Mouse (Mus musculus) heart, embryonic 12.5 days (tissue): Measurements from ENCODE around the gene Hist1h2ag. TPM values are rescaled to one million over a fixed set of nuclear protein-coding genes. Genes with fewer than 3 reads are reported as not detected.

Source experiments
- ATAC-seq: fragments of 200-750 bp; cut with Nextera tagmentation; 2 replicates; pipeline ENCODE4 v1.8.0; 2017; ENCODE audit warnings: moderate TSS enrichment, moderate library complexity; ENCODE audit not compliant: insufficient number of reproducible peaks, low FRiP score
- H3K27ac ChIP-seq: fragments of 300-500 bp; sonication (generic); 2 replicates; pipeline ENCODE4 v1.5.1; 2016; ENCODE audit warnings: mild to moderate bottlenecking, moderate library complexity; ENCODE audit not compliant: poor library complexity, severe bottlenecking
- H3K27me3 ChIP-seq: fragments of 300-500 bp; sonication (generic); replicated peaks from 2 replicates; pipeline ENCODE4 v1.6.1; 2016; ENCODE audit warnings: mild to moderate bottlenecking, moderate library complexity
- H3K36me3 ChIP-seq: fragments of 300-500 bp; sonication (generic); 2 replicates; pipeline ENCODE4 v1.6.1; 2016; ENCODE audit warnings: mild to moderate bottlenecking, moderate library complexity
- H3K4me1 ChIP-seq: fragments of 300-500 bp; sonication (generic); replicated peaks from 2 replicates; pipeline ENCODE4 v1.6.1; 2016; ENCODE audit warnings: mild to moderate bottlenecking
- H3K4me2 ChIP-seq: fragments of 300-500 bp; sonication (generic); 2 replicates; pipeline ENCODE4 v1.6.1; 2016; ENCODE audit warnings: mild to moderate bottlenecking, moderate library complexity
- H3K4me3 ChIP-seq: fragments of 300-500 bp; sonication (generic); 2 replicates; pipeline ENCODE4 v1.5.1; 2016; ENCODE audit warnings: mild to moderate bottlenecking
- H3K9ac ChIP-seq: fragments of 300-500 bp; sonication (generic); 2 replicates; pipeline ENCODE4 v1.6.1; 2016; ENCODE audit warnings: mild to moderate bottlenecking, moderate library complexity
- H3K9me3 ChIP-seq: fragments of 300-500 bp; sonication (generic); replicated peaks from 2 replicates; pipeline ENCODE4 v1.6.1; 2016; ENCODE audit warnings: mild to moderate bottlenecking, moderate library complexity
- WGBS: fragments of 180-500 bp; shearing (Covaris S2); methylation state at CpG from one replicate; pipeline ENCODE4 v1.1.7; 2016; 5-methylcytosine and 5-hydroxymethylcytosine counted together
- polyA plus RNA-seq: library from polyadenylated mRNA; unstranded; fragments of >200 nt; fragmentation: Nextera tagmentation; extraction: Ambion mirVana; gene quantifications from 2 replicates; pipeline ENCODE4 v1.2.1, GENCODE M21; 2016

The Hist1h2ag gene
- polyA plus RNA-seq, 1 experiment from 2014 or later, result 14.5 TPM

GRCm38 (mm10) chr13:22006334-22007120, 36.2 kb downstream of the Hist1h2ag start:
- Histone ChIP-seq H3K9ac (peak overlapping the region; percentile 59), H3K36me3 (no peaks in the 10 kb centered on the region), H3K27me3 (peaks cover 98% of the 10 kb centered on the region), H3K9me3 (no peaks in the 10 kb centered on the region), H3K27ac (no peak overlapping the region), H3K4me3 (peak overlapping the region; percentile 56), H3K4me1 (peaks cover 12% of the 10 kb centered on the region; the same call in 1 of the 2 replicates), H3K4me2 (peak overlapping the region; percentile 99)
- ATAC-seq, result peak; percentile 84
- under 1% methylated on average over 38 of the region's 38 CpGs for WGBS

DNA sequence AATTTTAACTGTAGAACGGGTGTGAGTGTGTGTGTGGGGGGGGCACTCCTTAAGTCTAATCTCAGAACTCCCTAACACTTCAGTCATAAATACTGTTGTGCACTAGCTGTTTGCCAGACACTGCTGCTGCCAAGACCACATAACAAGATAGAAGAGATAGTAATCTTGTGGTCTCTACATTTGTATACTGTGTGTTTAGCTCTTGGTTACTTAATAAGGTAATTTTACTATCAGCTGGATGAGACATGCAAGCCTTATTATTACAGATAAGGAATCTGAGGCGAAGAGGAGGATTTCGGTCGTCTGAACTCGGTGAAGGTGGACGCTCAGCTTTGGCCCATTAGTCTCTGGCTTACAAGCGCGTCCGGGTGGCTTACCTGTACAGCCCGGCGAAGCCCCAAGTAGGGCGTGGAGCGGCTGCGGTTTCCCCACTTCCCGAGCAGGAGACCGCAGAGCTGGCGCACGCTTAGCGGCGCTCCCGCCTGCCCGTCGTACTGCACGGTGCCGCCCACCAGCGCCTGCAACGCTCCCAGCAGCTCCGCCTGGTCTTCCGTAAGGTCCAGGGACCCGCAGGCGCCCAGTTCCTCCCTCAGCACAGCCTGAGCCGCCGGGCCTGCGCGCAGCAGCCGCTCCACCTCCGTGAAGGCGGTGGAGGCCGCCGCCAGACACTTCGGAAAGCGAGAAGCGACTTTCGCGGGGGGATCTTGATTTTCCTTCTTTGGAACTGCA, 37.0 kb downstream of the Hist1h2ag start:
- Histone ChIP-seq H3K4me3 (peak overlapping the region; percentile 56), H3K4me1 (peaks cover 12% of the 10 kb centered on the region; the same call in 1 of the 2 replicates), H3K27me3 (peaks cover 100% of the 10 kb centered on the region), H3K36me3 (no peaks in the 10 kb centered on the region), H3K27ac (no peak overlapping the region), H3K9ac (peak overlapping the region; percentile 59), H3K4me2 (peak overlapping the region; percentile 99), H3K9me3 (no peaks in the 10 kb centered on the region)
- WGBS, result under 1% methylated on average over 45 of the region's 45 CpGs
- ATAC-seq, result peak; percentile 65

DNA sequence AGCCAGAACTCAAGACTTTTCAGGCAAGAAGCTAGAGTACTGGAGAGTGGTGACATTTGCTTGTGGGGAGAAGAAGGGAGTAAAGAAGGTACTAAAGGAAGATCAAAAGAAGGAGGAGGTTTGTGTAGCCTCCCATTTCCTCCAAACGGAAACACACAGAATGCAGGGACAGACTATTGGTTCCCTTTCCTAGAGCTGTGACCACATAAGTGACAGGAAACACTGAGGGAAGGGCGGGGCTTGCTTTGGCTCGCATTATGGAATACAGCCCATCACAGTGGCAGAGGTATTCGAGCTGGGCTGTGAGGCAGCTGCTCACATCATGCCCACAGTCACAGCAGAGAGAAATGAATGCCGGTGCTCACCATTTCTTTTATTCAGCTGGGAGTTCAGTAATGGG, 40.9 kb downstream of the Hist1h2ag start:
- 20% methylated on average over 5 of the region's 5 CpGs for WGBS
- no peak overlapping the region for H3K4me2 ChIP-seq
- H3K9me3 ChIP-seq, result no peaks in the 10 kb centered on the region
- H3K9ac ChIP-seq, result no peak overlapping the region
- H3K27me3 ChIP-seq, result peaks cover 95% of the 10 kb centered on the region
- no peak overlapping the region for H3K27ac ChIP-seq
- H3K4me3 ChIP-seq, result no peak overlapping the region
- H3K4me1 ChIP-seq, result peaks cover 12% of the 10 kb centered on the region; the same call in 1 of the 2 replicates
- no peaks in the 10 kb centered on the region for H3K36me3 ChIP-seq
- ATAC-seq, result no peak

DNA sequence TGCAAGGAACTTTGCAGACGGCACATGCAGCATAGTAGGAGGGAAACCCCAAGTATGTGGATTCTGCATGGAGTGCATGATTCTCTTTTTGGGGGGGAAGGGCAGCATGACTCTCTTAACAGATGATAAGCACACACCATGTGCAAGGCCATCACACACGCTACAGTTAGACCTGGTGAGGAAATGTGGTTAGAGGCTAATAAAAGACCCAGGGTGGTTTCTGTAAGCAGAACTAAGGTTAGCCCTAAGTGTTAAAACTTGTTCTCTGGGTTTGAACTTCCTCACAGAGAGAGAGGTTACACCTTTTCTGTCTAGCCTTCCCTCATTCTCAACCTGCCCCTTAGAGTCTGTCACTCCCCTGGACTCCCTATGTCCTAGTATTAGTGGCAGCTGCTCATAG, 41.4 kb downstream of the Hist1h2ag start:
- ATAC-seq, result no peak
- Histone ChIP-seq H3K27ac (no peak overlapping the region), H3K4me1 (peaks cover 12% of the 10 kb centered on the region), H3K27me3 (peaks cover 94% of the 10 kb centered on the region), H3K4me2 (no peak overlapping the region), H3K9me3 (no peaks in the 10 kb centered on the region), H3K4me3 (no peak overlapping the region), H3K36me3 (no peaks in the 10 kb centered on the region), H3K9ac (no peak overlapping the region)
- WGBS, result 52% methylated on average over 2 of the region's 2 CpGs

DNA sequence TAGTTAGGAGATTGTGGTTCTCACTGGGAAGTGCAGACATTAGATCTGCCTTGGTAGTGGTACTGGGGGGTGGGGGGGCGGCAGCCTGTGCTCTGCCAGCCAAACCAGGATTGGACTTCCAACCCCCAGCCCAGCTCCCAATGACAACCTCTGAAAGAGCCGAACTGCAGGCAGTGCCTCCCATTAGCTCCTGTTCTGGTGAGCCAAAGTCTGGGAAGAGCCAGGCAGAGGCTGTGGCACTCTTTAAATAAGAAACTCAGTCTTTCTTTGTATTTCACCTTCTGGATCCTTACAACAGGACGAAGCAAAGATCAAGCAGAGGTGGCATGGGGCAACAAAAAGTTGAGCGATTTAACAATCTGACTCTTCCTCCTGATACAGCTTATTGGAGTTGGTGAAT, 43.6 kb downstream of the Hist1h2ag start:
- WGBS, result 25% methylated on average over 4 of the region's 4 CpGs

DNA sequence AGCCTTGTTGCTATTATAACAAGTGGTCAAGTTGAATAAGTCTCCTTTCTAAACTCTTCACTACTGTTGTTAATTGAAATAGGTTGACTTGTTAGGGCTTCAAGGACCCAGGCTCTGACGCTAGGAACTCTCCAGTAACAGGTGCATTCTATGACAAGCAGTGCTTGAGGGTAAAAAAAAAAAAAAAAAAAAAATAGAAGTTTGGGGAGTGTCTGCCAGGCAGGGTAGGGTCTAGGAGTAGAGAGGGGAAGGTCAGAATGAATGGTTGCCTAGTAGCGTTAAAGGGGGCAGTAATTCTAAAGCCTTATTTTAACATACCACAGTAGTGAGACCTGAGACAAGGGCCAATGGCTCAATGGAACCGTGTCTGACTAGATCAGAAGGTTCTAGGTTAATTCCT, 44.3 kb downstream of the Hist1h2ag start:
- Histone ChIP-seq H3K9ac (no peak overlapping the region), H3K36me3 (no peaks in the 10 kb centered on the region), H3K4me2 (no peak overlapping the region), H3K9me3 (no peaks in the 10 kb centered on the region), H3K27ac (no peak overlapping the region), H3K4me3 (no peak overlapping the region), H3K4me1 (peaks cover 6% of the 10 kb centered on the region; the same call in 1 of the 2 replicates), H3K27me3 (peaks cover 65% of the 10 kb centered on the region)
- ATAC-seq, result no peak
- WGBS, result 23% methylated on average over 3 of the region's 3 CpGs

More for the DNA sequence above, 43.6 kb downstream of the Hist1h2ag start:
- H3K9me3 ChIP-seq, result no peaks in the 10 kb centered on the region
- H3K9ac ChIP-seq, result no peak overlapping the region
- H3K27ac ChIP-seq, result no peak overlapping the region
- H3K27me3 ChIP-seq, result peaks cover 72% of the 10 kb centered on the region
- H3K36me3 ChIP-seq, result no peaks in the 10 kb centered on the region
- ATAC-seq, result no peak
- no peak overlapping the region for H3K4me3 ChIP-seq
- H3K4me2 ChIP-seq, result no peak overlapping the region
- peaks cover 6% of the 10 kb centered on the region; the same call in 1 of the 2 replicates for H3K4me1 ChIP-seq

- Histone ChIP-seq H3K4me2 (peak overlapping the region; percentile 81), H3K9ac (no peak overlapping the region), H3K9me3 (no peaks in the 10 kb centered on the region), H3K27me3 (peaks cover 59% of the 10 kb centered on the region), H3K4me1 (peaks cover 6% of the 10 kb centered on the region; the same call in 1 of the 2 replicates), H3K4me3 (peak overlapping the region; percentile 47), H3K27ac (no peak overlapping the region), H3K36me3 (no peaks in the 10 kb centered on the region)
- no peak for ATAC-seq
- WGBS, result 7% methylated on average over 4 of the region's 4 CpGs
Measured at GRCm38 (mm10) chr13:21997821-21998220, 44.9 kb downstream of the Hist1h2ag start.

DNA sequence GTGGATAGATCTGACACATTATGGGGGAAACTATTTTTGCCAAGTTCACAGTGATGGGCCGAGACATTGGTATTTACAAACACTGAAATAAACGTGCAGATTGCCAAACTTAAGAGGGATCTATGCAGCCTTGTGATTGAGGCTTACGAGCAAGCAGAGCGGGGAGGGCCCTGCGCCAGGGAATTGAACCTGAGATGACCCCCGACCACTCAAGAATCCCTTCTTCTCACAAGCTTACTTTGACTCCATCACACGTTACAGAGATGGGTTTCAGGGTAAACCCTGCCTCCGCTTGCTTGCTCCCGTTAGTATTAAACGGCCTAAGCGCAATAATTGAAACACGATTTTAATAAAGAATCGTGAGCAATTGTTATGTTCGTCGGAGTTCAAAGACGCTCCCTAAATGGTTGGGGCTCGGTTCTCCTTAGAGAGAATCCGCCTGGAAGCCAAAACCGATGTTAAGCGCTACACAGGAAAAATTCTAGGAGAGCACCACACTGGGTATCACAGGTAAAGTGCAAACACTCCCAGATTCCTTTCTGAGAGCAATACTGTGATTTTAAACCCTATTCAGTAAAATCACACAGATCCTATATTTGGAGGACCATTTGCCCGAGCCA, 45.4 kb downstream of the Hist1h2ag start:
- Histone ChIP-seq H3K27ac (no peak overlapping the region), H3K27me3 (peaks cover 54% of the 10 kb centered on the region), H3K36me3 (no peaks in the 10 kb centered on the region), H3K4me3 (peak overlapping the region; percentile 47), H3K4me1 (peaks cover 6% of the 10 kb centered on the region; the same call in 1 of the 2 replicates), H3K4me2 (peak overlapping the region; percentile 81), H3K9ac (0 out of 2 replicates have a peak overlapping the region, but pooled peaks have one; percentile 11), H3K9me3 (no peaks in the 10 kb centered on the region)
- under 1% methylated on average over 21 of the region's 21 CpGs for WGBS
- ATAC-seq, result no peak

GRCm38 (mm10) chr13:21996840-21997185, 45.9 kb downstream of the Hist1h2ag start:
- Histone ChIP-seq H3K4me3 (peak overlapping the region; percentile 47), H3K27ac (no peak overlapping the region), H3K9ac (0 out of 2 replicates have a peak overlapping the region, but pooled peaks have one; percentile 11), H3K4me1 (peaks cover 6% of the 10 kb centered on the region; the same call in 1 of the 2 replicates), H3K27me3 (peaks cover 49% of the 10 kb centered on the region), H3K9me3 (no peaks in the 10 kb centered on the region), H3K36me3 (no peaks in the 10 kb centered on the region), H3K4me2 (peak overlapping the region; percentile 81)
- 1% methylated on average over 13 of the region's 13 CpGs for WGBS
- ATAC-seq, result no peak

DNA sequence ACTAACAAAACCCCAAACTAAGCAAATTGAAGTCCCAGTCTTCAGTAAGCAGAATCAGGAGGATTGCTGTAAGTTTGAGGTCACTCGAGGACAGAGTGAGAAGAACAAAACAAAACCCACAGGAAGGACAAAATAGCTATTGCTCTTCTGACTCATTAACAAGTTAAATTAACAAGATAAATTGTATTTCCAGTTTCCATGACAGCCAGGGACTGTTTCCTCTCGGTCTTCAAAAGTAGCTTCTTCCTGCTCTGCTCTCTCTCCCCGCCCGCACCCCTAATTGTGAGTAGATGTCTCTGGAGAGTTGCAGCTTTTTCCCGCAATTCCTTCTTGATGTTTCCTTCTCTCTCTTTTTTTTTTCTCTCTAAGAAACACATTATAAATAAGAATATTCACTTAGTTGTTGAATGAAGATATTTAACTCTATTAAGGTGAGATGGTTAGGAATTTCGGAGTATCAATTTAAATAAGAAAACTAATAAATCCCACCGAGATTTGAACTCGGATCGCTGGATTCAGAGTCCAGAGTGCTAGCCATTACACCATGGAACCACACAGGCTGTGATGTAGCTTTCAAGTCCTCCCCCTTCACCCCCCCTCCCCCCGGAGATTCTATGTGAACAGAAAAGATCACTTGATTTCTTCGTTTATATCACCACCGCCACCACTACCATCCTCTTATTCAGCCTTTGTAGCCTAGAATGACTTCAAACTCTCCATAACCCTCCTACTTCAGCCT, 46.5 kb downstream of the Hist1h2ag start:
- H3K27me3 ChIP-seq, result peaks cover 43% of the 10 kb centered on the region
- H3K4me2 ChIP-seq, result peak overlapping the region; percentile 81
- no peak overlapping the region for H3K9ac ChIP-seq
- H3K36me3 ChIP-seq, result no peaks in the 10 kb centered on the region
- H3K4me1 ChIP-seq, result peaks cover 6% of the 10 kb centered on the region; the same call in 1 of the 2 replicates
- H3K9me3 ChIP-seq, result 0 out of 2 replicates have a peak, but pooled peaks cover 2% of the 10 kb centered on the region
- H3K27ac ChIP-seq, result no peak overlapping the region
- ATAC-seq, result no peak
- 2% methylated on average over 12 of the region's 12 CpGs for WGBS
- peak overlapping the region; percentile 54 for H3K4me3 ChIP-seq
